Mouse (Mus musculus): Measurements from ENCODE around the gene Rbbp8nl. TPM values are rescaled to one million over a fixed set of nuclear protein-coding genes. Genes with fewer than 3 reads are reported as not detected.
A peak's percentile ranks its signal among the peaks of the same experiment; 100 is the strongest.

The Rbbp8nl gene
- polyA plus RNA-seq, 1 experiment, result not detected

GRCm38 (mm10) chr2:180303468-180303867 lies 13.8 kb upstream of the Rbbp8nl start:
- H3K4me1 ChIP-seq (ENCODE audit: control insufficient read depth, insufficient read depth, low read length), result no peaks in the 10 kb centered on the region
- no peak overlapping the region for H3K27ac ChIP-seq (ENCODE audit: control insufficient read depth, insufficient read depth, low read depth, low read length)

GRCm38 (mm10) chr2:180302201-180302600 lies 12.5 kb upstream of the Rbbp8nl start:
- Histone ChIP-seq H3K4me1 (ENCODE audit: control insufficient read depth, insufficient read depth, low read length) (no peaks in the 10 kb centered on the region), H3K27ac (ENCODE audit: control insufficient read depth, insufficient read depth, low read depth, low read length) (no peak overlapping the region), H3K27me3 (ENCODE audit: control insufficient read depth, insufficient read depth, low read length) (no peaks in the 10 kb centered on the region), H3K36me3 (ENCODE audit: control insufficient read depth, insufficient read depth, low read length) (no peaks in the 10 kb centered on the region), H3K4me3 (ENCODE audit: control insufficient read depth, low read depth, low read length) (no peak overlapping the region)
- TF ChIP-seq CTCF (IDR thresholded peaks at IDR 0.05; ENCODE audit: control insufficient read depth, insufficient read depth, insufficient replicate concordance, low read depth, low read length) (no peak), POLR2A (IDR thresholded peaks at IDR 0.05; ENCODE audit: control insufficient read depth, low read depth, low read length) (no peak)

More at GRCm38 (mm10) chr2:180303468-180303867, 13.8 kb upstream of the Rbbp8nl start:
- no peak for TF ChIP-seq POLR2A (IDR thresholded peaks at IDR 0.05; ENCODE audit: control insufficient read depth, low read depth, low read length)
- TF ChIP-seq CTCF (IDR thresholded peaks at IDR 0.05; ENCODE audit: control insufficient read depth, insufficient read depth, insufficient replicate concordance, low read depth, low read length), result no peak
- Histone ChIP-seq H3K27me3 (ENCODE audit: control insufficient read depth, insufficient read depth, low read length) (no peaks in the 10 kb centered on the region), H3K36me3 (ENCODE audit: control insufficient read depth, insufficient read depth, low read length) (no peaks in the 10 kb centered on the region), H3K4me3 (ENCODE audit: control insufficient read depth, low read depth, low read length) (no peak overlapping the region)

- Histone ChIP-seq H3K4me1 (ENCODE audit: control insufficient read depth, insufficient read depth, low read length) (no peaks in the 10 kb centered on the region), H3K27me3 (ENCODE audit: control insufficient read depth, insufficient read depth, low read length) (no peaks in the 10 kb centered on the region), H3K36me3 (ENCODE audit: control insufficient read depth, insufficient read depth, low read length) (no peaks in the 10 kb centered on the region), H3K27ac (ENCODE audit: control insufficient read depth, insufficient read depth, low read depth, low read length) (no peak overlapping the region), H3K4me3 (ENCODE audit: control insufficient read depth, low read depth, low read length) (no peak overlapping the region)
- TF ChIP-seq POLR2A (IDR thresholded peaks at IDR 0.05; ENCODE audit: control insufficient read depth, low read depth, low read length) (no peak), CTCF (IDR thresholded peaks at IDR 0.05; ENCODE audit: control insufficient read depth, insufficient read depth, insufficient replicate concordance, low read depth, low read length) (no peak)
Measured at GRCm38 (mm10) chr2:180300771-180301170, 11.1 kb upstream of the Rbbp8nl start.

- H3K4me3 ChIP-seq (ENCODE audit: control insufficient read depth, low read depth, low read length), result no peak overlapping the region
- H3K36me3 ChIP-seq (ENCODE audit: control insufficient read depth, insufficient read depth, low read length), result no peaks in the 10 kb centered on the region
- no peaks in the 10 kb centered on the region for H3K4me1 ChIP-seq (ENCODE audit: control insufficient read depth, insufficient read depth, low read length)
- TF ChIP-seq CTCF (IDR thresholded peaks at IDR 0.05; ENCODE audit: control insufficient read depth, insufficient read depth, insufficient replicate concordance, low read depth, low read length) (no peak), POLR2A (IDR thresholded peaks at IDR 0.05; ENCODE audit: control insufficient read depth, low read depth, low read length) (no peak)
- no peak overlapping the region for H3K27ac ChIP-seq (ENCODE audit: control insufficient read depth, insufficient read depth, low read depth, low read length)
- H3K27me3 ChIP-seq (ENCODE audit: control insufficient read depth, insufficient read depth, low read length), result no peaks in the 10 kb centered on the region
Measured at GRCm38 (mm10) chr2:180300252-180300651, 10.6 kb upstream of the Rbbp8nl start.

- no peak overlapping the region for H3K27ac ChIP-seq (ENCODE audit: control insufficient read depth, insufficient read depth, low read depth, low read length)
- no peaks in the 10 kb centered on the region for H3K36me3 ChIP-seq (ENCODE audit: control insufficient read depth, insufficient read depth, low read length)
- H3K27me3 ChIP-seq (ENCODE audit: control insufficient read depth, insufficient read depth, low read length), result no peaks in the 10 kb centered on the region
- peaks cover 5% of the 10 kb centered on the region for H3K4me1 ChIP-seq (ENCODE audit: control insufficient read depth, insufficient read depth, low read length)
- H3K4me3 ChIP-seq (ENCODE audit: control insufficient read depth, low read depth, low read length), result peak overlapping the region; percentile 14; the same call in 1 of the 2 replicates
- no peak for TF ChIP-seq CTCF (IDR thresholded peaks at IDR 0.05; ENCODE audit: control insufficient read depth, insufficient read depth, insufficient replicate concordance, low read depth, low read length)
- no peak for TF ChIP-seq POLR2A (IDR thresholded peaks at IDR 0.05; ENCODE audit: control insufficient read depth, low read depth, low read length)
Measured at GRCm38 (mm10) chr2:180292906-180293305, 3.2 kb upstream of the Rbbp8nl start.

- H3K27ac ChIP-seq (ENCODE audit: control insufficient read depth, insufficient read depth, low read depth, low read length), result no peak overlapping the region
- TF ChIP-seq CTCF (IDR thresholded peaks at IDR 0.05; ENCODE audit: control insufficient read depth, insufficient read depth, insufficient replicate concordance, low read depth, low read length) (no peak), POLR2A (IDR thresholded peaks at IDR 0.05; ENCODE audit: control insufficient read depth, low read depth, low read length) (no peak)
- H3K4me3 ChIP-seq (ENCODE audit: control insufficient read depth, low read depth, low read length), result no peak overlapping the region
- H3K4me1 ChIP-seq (ENCODE audit: control insufficient read depth, insufficient read depth, low read length), result peaks cover 5% of the 10 kb centered on the region
- H3K36me3 ChIP-seq (ENCODE audit: control insufficient read depth, insufficient read depth, low read length), result no peaks in the 10 kb centered on the region
- no peaks in the 10 kb centered on the region for H3K27me3 ChIP-seq (ENCODE audit: control insufficient read depth, insufficient read depth, low read length)
Measured at GRCm38 (mm10) chr2:180292026-180292425, 2.3 kb upstream of the Rbbp8nl start.

- peaks cover 5% of the 10 kb centered on the region for H3K4me1 ChIP-seq (ENCODE audit: control insufficient read depth, insufficient read depth, low read length)
- TF ChIP-seq POLR2A (IDR thresholded peaks at IDR 0.05; ENCODE audit: control insufficient read depth, low read depth, low read length) (no peak), CTCF (IDR thresholded peaks at IDR 0.05; ENCODE audit: control insufficient read depth, insufficient read depth, insufficient replicate concordance, low read depth, low read length) (no peak)
- no peak overlapping the region for H3K27ac ChIP-seq (ENCODE audit: control insufficient read depth, insufficient read depth, low read depth, low read length)
- no peaks in the 10 kb centered on the region for H3K27me3 ChIP-seq (ENCODE audit: control insufficient read depth, insufficient read depth, low read length)
- H3K4me3 ChIP-seq (ENCODE audit: control insufficient read depth, low read depth, low read length), result no peak overlapping the region
- H3K36me3 ChIP-seq (ENCODE audit: control insufficient read depth, insufficient read depth, low read length), result no peaks in the 10 kb centered on the region
Measured at GRCm38 (mm10) chr2:180291566-180291965, 1.9 kb upstream of the Rbbp8nl start.

GRCm38 (mm10) chr2:180290503-180290902 lies 824 bp upstream of the Rbbp8nl start:
- H3K27me3 ChIP-seq (ENCODE audit: control insufficient read depth, insufficient read depth, low read length), result no peaks in the 10 kb centered on the region
- no peak overlapping the region for H3K27ac ChIP-seq (ENCODE audit: control insufficient read depth, insufficient read depth, low read depth, low read length)
- H3K4me1 ChIP-seq (ENCODE audit: control insufficient read depth, insufficient read depth, low read length), result peaks cover 5% of the 10 kb centered on the region
- TF ChIP-seq POLR2A (IDR thresholded peaks at IDR 0.05; ENCODE audit: control insufficient read depth, low read depth, low read length) (no peak), CTCF (IDR thresholded peaks at IDR 0.05; ENCODE audit: control insufficient read depth, insufficient read depth, insufficient replicate concordance, low read depth, low read length) (no peak)
- H3K4me3 ChIP-seq (ENCODE audit: control insufficient read depth, low read depth, low read length), result no peak overlapping the region
- H3K36me3 ChIP-seq (ENCODE audit: control insufficient read depth, insufficient read depth, low read length), result no peaks in the 10 kb centered on the region
